Mouse (Mus musculus) bone marrow macrophage, adult 2 months (primary cell): ENCODE data around the gene Aptx.

Experiments
- CTCF ChIP-seq: IDR thresholded peaks from 2 replicates; pipeline ENCODE4 v1.5.1; 2012; ENCODE audit warnings: low read depth, mild to moderate bottlenecking, low read length, moderate library complexity
- POLR2A ChIP-seq: IDR thresholded peaks from 2 replicates; pipeline ENCODE4 v1.6.1; 2012; ENCODE audit warnings: mild to moderate bottlenecking, low read depth, low read length, borderline replicate concordance

DNA sequence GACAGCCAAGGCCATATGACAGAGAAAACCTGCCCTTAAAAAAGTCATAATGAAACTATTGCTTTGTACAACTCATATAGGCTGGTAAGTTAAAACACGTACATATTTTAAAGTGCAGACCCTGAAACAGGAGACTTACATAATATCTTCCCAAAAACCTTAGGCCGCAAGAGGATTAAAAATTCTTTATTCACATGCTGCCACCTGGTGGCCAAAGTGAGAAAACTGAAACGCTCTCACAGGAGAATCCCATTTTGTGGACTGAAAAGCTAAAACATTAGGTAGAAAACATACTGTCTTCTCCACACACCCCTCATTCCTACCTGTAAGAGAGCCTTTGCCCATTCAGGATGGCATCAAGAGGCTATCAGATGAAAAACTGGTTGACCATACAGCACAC, 21.1 kb downstream of the Aptx start:
- TF ChIP-seq POLR2A, result no peak
- no peak for TF ChIP-seq CTCF
